Mouse (Mus musculus) right cerebral cortex, postnatal 10 days (tissue): ENCODE results near the gene Pdha1.

Experiments used
- DNase-seq, 2 experiments: peaks; one replicate each; pipeline ENCODE4 v3.0.0; 2021; ENCODE audit warnings: low spot score in 2 of 2

The Pdha1 gene

DNA sequence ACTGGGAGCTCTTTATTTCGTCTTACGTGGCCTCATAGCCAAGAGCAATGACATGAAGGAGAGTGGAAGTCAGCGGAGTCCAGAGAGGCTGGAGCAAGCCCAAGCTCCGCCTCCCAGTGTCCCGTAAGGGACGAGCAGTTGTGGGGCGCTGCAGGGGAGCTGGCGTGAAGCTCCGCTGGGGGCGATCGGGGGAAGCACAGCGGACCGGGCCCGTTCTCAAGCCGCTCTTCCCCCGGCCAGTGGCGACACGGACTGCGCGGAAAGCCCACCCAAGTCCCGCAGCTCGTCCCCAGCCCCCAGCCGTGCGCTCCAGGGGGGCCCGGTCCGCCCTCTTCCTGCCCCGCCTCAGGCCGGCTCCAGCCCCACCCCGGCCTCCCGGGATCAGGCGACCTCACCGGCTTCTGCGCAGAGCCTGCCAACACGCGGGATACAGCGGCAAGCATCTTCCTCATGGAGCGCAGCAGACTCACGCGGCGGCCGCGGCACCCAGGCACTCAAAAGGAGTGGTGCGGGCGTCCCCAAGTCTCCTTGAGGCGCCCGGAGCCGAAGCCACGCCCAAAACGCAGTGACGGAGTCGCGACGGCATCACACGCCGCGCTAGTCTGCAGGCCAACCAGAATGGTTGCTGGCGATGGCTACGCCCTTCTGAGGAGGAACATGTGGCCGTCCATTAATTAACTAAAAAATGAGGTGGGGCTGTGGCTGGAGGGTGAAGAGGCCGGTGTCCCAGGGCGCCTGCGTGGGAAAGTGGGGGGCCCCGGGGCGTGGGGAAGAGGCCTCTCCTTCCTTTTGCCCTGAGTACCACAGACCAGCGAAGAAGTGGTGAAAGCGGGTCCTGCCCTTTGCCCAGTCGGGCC lies at the start of gene Pdha1:
Gene Pdha1, minus strand, starts transcription at position 553 of the 857 bp plus-strand sequence.
- peak; percentile 93 for DNase-seq

DNA sequence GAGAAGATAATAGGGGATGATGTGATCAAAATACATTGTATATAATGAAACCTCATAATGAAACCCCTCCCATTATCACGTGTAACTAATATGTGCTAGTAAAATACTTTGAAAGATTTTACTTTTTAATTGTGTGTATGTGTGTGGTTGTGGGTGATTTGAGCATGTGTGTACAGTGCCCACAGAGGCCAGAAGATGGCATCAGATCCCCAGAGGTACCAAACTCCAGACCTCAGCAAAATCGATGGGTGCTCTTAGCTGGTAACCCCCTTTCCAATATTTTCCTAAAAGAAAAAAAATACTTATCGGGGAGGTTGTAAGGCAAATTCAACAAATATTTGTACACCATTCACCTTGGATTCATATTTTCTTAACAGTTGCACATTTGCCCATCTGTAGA lies 40.8 kb upstream of the Pdha1 start:
- peak in 1 of 2 experiments; percentile 19 for DNase-seq

DNA sequence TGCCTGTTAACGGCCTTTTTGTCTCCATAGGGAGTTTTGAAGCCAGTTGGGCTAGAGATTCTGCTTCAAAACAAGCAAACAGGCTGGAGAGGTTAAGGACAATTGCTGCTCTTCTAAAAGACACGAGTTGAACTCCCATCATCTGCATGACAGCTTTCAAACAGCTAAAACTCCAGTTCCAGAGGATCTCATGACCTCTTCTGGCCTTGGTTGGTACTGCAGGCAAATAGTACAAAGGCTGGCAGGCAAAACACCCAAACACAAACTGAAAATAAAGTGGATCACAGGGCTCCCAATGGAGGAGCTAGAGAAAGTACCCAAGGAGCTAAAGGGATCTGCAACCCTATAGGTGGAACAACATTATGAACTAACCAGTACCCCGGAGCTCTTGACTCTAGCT lies 31.9 kb upstream of the Pdha1 start:
- peak; percentile 36 to 65 for DNase-seq

DNA sequence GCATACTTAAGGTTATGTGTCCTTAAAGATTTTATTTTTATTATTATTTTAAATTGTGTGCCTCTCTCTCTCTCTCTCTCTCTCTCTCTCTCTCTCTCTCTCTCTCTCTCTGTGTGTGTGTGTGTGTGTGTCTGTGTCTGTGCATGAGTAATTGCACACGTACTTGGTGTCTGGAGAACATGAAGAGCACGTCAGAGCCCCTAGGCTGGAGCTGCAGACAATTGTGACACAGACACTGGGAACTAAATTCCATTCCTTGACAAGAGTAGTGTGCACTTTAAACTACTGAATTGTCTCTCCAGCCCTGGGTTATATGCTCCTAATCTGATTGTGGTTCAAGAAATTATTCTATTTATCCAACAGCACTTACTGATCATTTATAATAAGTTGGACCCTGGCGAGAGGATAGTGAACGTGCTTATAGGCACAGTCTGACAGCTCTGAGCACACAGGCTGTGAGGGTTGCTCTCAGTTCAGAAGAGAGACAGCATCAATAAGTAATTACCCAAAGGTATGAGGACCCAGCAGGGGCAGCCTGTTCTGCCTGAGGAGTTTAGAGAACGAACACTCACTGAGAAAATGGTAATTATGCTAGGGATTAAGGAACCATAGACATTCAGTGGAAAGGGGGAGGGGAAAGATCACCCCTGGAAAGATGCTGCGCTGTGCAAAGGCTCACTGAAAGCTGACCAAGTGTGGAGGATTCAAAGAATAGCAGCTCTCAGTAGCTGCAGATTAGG lies 28.2 kb upstream of the Pdha1 start:
- no peak for DNase-seq

DNA sequence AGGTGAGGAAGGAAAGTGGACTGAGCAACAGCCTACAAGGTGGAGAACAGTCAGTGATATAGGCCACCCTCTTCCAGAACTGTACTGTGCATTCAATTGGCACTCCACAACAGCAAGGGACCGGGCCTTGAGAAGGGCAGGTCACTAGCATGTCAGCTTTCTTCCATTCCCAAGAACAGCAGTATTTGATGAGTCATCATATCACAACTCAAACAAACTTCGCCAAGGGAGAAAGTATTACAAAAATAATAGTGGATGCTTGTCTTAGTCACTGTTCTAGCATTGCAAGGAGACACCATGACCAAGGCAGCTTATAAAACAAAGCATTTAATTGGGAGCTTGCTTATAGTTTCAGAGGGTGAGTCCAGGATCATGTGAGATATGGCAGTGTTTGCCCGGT lies 26.0 kb upstream of the Pdha1 start:
- no peak for DNase-seq

DNA sequence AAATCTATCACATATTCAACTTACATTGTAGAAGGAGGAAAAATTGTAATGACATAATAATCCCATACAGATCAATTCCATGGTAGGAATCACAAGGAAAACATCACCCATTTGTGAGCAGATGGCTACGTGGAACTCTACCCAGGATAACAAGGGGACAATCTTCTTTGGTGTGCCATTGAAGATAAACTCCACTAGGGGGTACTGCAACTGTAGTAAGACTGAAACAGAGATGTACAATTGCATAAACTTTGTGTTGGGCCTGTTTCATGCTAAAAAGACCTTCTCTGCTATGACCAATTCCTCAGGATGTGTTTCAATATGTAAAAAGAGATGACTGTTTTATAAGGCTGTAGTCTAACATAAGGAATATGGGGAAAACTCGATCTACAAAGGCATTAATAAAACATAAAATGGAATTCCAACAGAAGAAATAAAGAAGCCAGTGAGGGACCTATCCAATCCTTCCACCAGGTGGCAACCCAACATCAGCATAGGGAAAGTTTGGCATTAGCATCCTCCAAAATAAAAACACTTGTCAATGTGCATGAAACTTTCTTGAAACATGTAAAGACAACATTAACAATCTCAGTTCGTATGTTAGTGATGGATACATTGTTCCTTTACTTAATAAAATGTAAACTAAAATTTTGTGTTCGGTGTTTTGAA lies 15.1 kb upstream of the Pdha1 start:
- DNase-seq: peak in 1 of 2 experiments; percentile 31

DNA sequence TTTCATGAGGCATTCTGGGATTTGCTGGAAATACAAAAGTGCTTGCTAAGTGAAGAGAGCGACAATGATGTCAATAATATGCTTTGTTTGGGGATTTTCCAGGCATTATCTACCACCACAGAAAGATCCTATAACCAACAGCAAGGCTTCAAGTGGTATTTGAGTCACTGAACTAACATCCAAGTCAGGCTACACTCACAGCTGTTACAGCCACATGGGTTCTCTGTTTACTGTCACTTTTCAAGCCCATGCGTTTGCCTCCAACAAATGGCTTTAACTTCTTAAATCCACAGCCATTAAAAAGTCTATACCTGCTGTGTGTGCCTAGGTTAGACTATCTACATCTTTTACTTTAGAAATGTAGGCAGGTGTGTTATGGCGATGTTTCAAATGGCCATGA lies 10.6 kb upstream of the Pdha1 start:
- DNase-seq: no peak

DNA sequence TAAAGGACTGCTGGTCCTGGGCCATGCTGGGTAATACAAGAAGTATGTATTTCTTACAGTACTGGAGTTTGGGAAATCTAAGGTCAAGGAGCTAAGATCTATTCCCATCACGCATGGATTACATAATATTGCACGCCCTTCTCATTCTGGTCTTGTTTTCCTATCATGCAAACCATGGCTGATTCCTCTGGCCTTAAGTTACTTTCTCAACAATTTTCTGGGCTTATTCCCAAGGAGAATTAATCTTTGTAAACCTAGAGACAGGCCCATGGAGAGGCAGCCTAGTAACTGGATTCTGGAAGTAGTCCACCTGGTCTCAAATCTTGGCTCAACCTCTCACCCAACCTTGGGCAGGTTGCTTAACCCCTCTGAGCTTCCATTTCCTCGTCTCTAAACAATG lies 9.2 kb upstream of the Pdha1 start:
- no peak for DNase-seq

DNA sequence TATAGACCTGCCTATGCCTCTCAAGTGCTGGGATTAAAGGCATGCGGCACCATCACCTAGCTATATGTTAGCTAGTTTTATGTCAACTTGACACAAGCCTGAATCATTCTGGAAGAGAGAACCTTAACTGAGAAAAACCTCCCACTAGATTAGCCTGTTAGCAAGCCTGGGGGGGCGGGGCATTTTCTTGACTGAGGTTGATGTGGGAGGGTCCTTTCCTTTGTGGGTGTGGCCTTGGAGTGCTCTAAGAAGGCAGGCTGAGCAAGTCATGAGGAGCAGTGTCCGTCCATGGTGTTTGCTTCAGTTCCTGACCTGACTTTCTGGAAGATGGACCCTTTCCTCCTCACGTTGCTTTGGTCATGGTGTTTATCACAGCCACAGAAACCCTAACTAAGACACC lies 8.6 kb upstream of the Pdha1 start:
- DNase-seq: no peak

DNA sequence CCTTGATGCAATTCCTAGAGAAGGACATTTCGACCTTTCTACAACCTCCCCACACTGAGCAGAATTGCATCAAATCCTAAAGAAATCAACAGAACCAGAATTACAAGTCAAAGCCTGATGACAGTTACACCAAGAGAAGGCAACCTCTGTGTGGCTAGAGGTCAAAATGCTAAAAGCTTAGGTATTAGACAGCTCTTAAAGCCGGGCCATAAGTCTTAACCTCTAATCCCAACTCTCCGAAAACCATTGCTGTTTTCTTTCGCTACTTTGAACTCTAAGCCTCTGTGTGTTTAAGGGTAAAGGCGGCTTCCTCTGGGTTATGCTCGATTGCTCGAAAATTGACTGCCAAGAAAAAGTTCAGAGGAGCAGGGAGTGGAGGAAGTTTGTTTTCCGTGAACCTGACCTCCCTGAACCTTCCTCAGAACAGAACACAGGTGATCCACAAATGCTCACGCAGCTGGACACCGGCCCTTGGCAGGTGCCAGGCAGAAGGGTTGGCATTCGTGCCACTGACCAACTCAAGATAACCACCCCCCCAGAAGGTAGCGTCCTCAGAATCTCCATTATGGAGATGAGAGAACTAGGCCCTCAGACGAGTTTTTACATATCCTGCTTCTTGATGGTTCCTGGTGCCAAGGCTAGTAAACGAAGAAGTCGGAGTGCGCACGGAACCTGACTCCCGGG lies 894 bp downstream of the Pdha1 start:
- no peak for DNase-seq

DNA sequence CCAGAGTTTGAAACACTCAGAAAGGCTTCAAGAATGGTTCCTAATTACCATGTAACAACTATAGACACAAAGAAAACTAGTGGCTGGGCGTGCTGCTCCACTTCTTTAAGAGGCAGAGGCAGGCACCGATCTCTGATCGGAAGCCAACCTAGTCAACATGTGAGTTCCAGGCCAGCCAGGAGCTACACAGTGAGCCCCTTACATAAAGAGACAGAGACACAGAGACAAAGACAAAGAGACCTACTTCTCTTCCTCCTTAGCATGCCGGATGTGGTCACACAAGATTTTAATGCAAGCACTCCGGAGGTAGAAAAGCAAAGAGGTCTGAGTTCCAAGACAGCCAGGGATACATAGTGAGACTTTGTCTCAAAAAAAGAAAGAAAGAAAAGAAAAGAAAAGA lies 2.1 kb downstream of the Pdha1 start:
- no peak for DNase-seq

DNA sequence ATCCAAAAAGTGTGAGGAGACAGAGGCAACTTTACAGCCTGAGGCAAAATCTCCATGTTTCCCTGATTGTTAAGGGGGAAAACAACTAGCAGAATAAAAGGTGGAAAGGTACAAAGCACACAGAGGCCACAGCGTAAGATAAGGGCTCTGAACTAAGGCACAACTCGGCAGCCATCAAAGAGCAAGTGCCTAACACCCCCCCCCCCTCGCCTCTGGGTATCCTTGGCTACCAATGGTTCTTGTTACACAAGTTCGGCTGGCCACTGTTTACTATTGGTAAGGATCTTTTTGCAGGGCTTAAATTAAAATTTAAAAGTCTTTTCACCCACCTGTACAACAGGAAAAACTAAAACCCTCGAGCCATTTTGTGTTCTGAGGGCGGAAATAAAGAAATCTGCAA lies 2.5 kb downstream of the Pdha1 start:
- DNase-seq: no peak

DNA sequence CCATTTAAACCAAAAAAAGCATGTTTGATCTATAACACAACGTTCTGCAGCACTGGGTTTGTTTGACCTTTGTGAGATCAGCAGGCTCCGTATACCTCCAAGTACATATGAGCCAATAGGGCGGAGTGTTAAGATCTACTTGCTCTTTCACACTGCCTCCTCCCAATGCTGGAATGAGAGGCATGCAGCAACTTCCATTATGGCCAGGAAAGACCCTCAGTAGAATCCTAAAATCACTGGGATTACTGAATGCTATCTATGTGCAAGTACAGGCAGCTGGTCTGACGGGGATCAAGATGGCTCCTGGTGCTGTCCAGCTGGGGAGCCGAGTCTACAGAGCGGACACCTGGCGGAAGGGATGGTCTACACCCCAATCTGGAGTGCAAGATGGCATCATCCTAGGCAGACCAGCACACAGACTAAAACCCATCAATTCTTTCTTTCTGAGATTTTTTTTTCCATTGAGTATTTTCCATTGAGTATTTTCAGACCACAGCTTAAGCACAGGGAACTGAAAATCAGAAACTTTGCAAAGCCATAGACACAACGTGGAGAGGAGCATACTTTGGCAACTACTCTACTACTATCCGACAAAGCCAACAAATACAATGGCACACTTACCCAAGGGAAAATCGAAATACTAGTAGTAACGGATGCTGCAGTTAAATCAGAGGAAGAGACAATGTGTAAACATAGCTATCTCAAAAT lies 3.9 kb downstream of the Pdha1 start:
- no peak for DNase-seq

DNA sequence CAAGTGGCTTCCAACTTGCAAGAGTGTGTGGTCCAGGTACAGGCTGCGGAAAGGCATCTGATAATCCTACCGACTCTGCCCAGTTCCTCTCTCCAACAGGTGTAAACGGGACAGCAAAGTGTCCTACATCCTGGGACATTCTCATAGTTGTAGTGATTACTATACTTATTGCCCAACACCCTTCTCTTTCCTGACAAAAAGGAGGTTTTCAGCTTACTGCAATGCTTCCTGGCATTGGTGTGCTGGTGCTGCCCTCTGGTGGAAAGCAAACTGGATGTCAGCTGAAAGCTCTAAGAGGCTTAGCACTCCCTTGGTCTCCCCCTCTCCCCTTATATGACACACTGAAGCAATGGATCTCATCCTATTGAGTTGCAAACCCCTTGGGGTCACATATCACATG lies 21.6 kb downstream of the Pdha1 start:
- DNase-seq: peak; percentile 62 to 84

DNA sequence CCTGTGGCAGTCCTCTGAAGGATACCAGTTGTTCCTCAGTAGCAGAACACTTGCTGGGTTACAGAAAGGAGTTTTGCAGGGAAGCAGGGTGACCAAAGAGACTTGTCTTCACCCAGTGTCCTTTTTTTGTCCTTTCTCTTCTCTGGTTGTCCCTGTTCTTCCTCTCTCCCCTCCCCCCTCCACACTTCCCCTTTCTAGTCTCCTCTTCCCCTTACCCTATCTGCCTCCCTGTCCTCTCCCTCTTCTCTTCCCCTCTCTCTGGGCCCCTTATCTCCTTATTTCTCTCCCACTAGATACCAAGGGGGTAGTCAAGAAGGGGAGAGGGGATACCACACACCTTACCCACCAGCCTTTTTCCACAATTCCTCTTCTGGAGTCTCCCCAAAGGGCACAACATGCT lies 22.1 kb downstream of the Pdha1 start:
- no peak for DNase-seq

DNA sequence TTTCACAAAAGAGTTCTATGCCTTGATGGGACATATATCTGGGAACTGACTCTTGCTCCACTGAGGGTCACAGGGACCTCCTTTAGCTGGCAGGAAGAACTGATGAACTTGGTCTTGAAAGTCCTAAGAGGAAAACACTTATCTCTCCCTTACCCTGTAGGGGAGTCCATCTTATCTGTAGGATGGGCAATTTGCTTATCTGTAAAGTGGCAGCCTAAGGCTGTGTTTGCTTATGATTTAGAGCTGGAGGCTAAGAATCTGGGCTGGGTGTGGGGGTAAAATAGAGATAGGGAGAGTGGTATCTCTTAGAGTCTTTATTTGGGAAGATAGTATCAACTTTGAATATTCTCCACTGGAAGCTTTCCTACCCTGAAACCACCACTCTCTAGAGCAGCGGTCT lies 24.4 kb downstream of the Pdha1 start:
- no peak for DNase-seq

DNA sequence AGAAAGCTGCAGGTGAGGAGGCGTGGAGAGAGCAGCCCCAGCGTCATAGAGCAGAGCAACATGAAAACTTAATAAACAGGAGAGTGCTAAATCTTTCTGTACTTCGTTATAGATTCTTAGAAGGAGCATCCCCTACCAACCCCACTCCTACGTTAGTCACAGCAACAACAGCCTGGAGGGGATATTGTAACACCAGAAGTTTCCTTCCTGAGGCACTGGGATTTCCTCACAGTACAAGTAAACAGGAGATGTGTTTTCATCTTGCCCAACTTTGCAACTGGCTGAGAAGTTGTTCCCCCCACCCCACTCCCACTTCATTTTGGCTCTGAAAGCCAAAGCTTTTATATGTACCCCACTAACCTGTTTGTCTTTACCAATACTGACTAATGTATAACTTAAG lies 30.4 kb downstream of the Pdha1 start:
- DNase-seq: no peak

DNA sequence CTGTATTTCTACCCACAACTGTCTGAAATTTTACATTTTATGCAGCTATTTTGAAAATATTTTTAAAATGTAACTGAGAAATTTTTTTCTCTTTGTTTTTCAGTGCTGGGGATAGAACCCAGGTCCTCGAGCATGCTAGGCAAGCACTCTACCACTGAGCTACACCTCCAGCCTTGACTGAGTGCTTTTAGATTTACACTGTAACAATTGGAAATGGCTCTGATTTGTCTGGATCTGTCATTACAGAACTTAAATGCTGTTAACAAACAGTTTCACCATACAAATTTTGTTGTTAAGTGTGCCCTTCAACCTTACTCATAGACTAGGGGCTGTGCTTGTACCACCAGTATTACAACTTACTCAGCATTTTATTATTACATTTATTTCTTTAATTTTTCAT lies 46.2 kb downstream of the Pdha1 start:
- DNase-seq: no peak
